Mouse (Mus musculus): ENCODE data around the gene Pecam1.

- TF ChIP-seq MAFK (IDR thresholded peaks at IDR 0.05; ENCODE audit: insufficient read depth, low read depth, low read length), result no peak
- TF ChIP-seq HCFC1 (IDR thresholded peaks at IDR 0.05; ENCODE audit: borderline replicate concordance, insufficient read depth, low read length), result no peak
- TF ChIP-seq ZNF384 (IDR thresholded peaks at IDR 0.05; ENCODE audit: low read depth, low read length), result no peak
Observed at GRCm38 (mm10) chr11:106677331-106677730, 73.1 kb downstream of the Pecam1 start.
